Mouse (Mus musculus) embryo, embryonic 11 days (tissue): ENCODE data around the gene Irak3.
"Not testable (repeated sequence)": the region's sequence is repeated elsewhere in the genome, so short reads cannot be mapped to it uniquely, and the experiment has no call there.

ENCODE experiments used
- DNase-seq: peaks from one replicate; pipeline ENCODE4 v3.0.0-alpha.2; 2015

The Irak3 gene

DNA sequence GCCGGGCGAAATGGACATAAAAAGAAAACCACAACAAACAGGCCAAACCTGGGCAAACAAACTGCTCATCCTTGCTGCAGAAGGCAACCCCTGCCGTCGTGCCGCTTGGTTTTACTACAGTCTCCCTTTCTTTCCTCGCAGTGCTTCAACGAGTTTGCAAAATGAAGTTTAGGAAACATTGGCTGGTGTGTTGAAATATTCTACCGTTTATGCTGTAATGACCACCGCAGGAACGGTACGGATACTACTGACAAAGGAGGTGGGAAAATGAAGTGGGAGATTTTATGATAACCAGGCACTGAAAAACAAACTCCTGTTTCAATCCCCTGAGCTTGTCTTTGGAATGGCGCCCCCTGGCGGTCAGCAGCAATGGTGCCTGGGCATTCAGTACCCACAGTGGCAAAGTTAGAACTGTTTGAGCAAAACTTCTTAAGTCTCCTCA is at the start of gene Irak3:
TSS of gene Irak3 (minus strand) at position 170 of the 442 bp plus-strand sequence.
- peak; percentile 86 for DNase-seq

GRCm38 (mm10) chr10:120250911-120251683 is 49.2 kb upstream of the Irak3 start:
- no peak for DNase-seq

- peak; percentile 88 for DNase-seq
These were observed 45.2 kb upstream of the Irak3 start for GRCm38 (mm10) chr10:120246994-120247750.

GRCm38 (mm10) chr10:120245681-120246080 is 43.8 kb upstream of the Irak3 start:
- DNase-seq: no peak

DNA sequence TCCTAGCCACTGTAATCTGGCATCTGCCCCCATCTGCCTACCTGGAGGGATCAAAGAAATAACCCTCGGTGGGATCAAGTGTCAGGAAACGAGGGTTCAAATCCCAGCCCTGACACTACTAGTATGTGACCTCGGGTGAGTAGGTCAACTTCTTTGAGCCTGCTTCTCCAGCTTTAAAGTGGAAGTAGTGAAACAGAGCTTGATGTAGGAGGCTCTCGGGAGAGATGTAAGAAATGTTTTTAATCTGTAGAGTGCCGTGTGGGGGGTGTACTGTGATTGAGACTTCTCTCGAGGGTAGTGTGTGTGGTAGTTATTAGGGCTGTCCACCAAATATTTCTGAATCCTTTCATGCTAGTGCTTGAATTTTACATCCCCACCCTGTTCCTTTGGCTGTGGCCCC is 40.5 kb upstream of the Irak3 start:
- DNase-seq: peak; percentile 45

DNA sequence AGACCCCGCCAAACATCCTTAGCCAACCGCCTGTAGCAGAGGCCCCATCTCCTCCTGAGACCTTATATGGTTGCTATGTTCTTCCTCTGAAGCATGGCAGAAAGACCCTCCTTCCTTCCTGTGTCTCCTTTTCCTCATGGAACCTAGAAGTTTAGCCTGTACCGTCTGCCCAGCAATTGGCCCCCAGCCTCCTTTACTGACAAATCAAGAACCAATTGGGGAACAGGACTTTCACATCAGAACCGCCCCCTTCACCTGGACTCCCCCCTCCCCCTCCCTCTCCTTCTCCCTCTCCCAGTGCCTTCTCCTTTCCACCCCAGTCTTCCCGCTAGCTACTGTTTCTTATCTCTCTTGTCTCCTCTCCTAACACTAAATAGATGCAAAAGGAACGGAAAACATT is 37.5 kb upstream of the Irak3 start:
- no peak for DNase-seq

DNA sequence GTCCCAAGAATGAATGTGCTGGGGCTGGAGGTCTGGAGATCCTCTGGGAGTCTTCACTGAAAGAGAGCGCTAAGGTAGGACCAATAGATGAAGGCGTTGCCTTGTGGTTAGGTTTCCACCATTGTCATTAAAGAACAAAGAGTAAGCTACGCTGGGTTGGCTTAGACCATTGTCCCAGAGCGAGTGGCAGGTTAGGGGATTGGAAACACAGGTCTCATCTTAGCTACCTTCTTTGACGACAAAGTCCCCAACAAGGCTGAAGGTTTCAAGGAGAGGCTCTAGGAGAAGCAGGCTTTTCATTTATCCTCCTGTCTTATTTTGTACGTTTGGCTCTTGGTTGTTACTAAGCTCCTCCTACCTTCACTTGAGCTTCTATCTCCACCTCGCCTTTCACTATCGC is 36.3 kb upstream of the Irak3 start:
- DNase-seq: no peak

DNA sequence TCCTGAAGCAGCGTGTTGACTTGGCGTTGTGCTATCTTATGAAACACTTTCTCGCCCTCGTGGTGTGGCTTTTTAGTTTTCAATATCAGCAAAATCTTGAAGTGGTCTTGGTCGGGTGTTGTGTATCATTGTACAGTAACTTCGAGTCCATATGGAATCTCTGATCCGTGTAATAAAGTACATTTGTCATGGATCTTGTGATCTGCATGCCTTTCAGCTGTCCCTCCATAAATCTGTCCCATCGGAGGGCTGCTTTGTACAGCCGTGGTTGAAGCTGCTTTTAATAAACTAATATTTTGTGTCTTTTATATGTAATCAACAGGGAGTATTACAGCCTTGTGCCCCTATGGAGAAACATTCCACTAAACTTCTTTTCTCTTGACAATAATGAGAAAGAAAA is 34.9 kb upstream of the Irak3 start:
- DNase-seq: no peak

GRCm38 (mm10) chr10:120233655-120234367 is 31.9 kb upstream of the Irak3 start:
- DNase-seq: peak; percentile 77

GRCm38 (mm10) chr10:120231718-120232117 is 29.8 kb upstream of the Irak3 start:
- peak; percentile 77 for DNase-seq

- DNase-seq: peak; percentile 93
These were observed 25.1 kb upstream of the Irak3 start, which contains the start of gene Llph for GRCm38 (mm10) chr10:120226871-120227661. Llph (plus strand) TSS chr10:120227070.

DNA sequence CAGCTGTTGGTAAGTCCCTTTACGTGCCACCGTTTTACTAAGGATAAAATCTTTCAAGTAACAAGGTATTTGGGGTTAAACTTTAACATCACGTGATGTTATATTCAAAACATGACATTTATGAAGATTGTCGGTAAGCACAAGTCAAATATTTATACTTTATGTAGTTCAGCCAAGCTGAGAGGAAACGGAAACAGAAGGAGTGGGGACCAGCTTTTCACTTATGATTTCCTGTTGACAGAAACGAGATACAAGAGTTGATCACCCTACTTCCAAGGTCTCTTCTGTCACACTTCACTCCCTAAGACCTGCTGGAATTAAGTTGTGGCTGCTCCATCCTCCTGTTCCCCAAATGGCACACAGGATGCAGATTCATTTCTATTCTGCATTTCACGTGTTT is 18.8 kb upstream of the Irak3 start:
- no peak for DNase-seq

DNA sequence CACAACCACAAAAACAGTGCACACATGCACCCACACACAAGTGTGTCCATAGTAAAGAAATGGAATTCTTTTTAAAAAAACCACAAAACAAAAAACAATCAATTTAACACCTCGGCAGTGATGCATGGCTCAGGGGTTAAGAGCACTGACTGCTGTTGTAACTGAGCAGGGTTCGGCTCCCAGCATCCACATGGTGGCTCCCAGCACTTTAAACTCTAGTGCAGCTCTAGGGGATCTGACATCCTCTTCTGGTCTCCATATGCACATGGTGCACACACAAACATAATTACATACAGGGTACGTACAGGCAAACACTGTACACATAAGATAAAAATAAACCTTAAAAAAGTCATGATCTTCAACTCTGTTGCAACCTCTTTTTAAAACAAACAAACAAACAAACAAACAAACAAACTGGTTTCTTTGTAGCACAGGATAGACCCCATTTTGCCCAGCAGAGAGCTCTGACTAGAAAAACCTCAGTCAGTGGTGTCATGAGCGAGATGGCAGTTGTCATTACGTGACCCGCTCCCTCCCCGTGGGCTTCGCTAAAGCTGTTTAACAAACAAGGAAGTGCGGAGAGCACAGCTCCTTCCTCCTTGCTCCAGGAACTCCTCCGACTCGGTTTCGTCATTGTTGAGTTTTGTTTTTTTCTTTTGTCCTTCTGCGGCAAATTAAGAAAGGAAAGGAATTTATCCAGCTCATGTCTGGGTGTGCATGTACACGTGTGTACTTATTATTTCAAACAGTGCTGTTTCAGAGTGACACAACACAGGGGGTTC is 17.8 kb upstream of the Irak3 start:
- no peak for DNase-seq

- DNase-seq: no peak
These were observed 17.1 kb upstream of the Irak3 start for GRCm38 (mm10) chr10:120218996-120219395.

GRCm38 (mm10) chr10:120217099-120217498 is 15.2 kb upstream of the Irak3 start:
- not testable (repeated sequence) for DNase-seq

DNA sequence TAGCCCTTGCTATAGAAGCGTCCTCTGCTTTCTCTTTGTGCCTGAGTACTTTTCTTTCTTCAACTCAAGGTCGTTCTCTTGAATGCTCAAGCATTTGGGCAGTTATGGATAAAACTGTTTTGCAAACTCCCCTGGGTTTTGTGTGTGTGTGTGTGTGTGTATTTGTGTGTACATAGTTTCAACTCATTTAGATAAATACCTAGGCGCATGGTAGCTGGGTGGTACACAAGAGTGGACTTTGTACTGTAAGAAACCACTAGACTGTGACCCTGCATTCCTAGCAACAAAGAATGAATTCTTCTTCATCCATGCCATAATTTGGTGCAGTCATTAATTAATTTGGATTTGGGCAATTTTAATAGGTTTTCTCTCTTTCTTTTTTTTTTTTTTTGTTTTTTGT is 8.2 kb upstream of the Irak3 start:
- no peak for DNase-seq

- no peak for DNase-seq
These were observed 7.6 kb upstream of the Irak3 start for GRCm38 (mm10) chr10:120209539-120209925.

DNA sequence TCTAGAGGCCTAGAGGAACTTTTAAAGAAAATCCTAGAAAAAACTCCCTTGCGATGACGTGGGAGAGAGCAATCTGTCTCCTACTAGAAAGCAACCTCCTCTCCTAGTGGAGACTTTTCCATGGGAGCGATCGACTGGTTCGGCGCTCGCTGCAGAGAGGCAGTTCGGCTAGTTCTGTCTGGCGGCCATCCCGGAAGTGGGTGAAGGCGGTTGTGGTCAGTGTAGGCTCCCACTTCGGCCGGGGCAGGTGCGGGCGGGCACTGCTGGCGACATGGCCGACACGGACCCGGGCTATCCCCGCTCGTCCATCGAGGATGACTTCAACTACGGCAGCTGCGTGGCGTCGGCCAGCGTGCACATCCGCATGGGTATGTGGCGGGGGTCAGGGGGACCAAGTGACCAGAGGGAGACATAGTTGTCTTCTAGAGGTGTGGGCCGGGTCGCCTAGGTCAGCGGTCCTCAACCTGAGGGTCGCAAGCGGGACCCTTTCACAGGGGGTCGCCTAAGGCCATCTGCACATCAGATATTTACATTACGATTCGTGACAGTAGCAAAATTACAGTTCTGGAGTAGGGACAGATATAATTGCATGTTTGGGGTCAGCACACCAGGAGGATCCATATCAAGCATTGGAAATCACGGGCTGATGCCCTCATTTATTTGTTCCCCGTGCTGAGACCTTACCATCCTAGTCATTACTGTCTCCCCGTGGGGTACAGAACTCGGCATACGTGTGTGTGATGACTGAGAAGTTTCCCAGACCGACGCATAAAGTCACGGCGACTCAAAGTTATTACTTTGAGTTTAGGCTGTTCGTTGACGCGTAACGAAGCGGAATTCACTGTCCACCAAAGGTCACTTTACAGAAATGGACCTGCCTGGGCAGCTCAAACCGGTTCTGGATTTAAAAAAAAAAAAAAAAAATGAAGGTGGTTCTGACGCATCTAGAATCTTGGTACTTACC is 6.9 kb upstream of the Irak3 start:
- DNase-seq: peak; percentile 92

- DNase-seq: no peak
These were observed 6.1 kb upstream of the Irak3 start for GRCm38 (mm10) chr10:120208015-120208414.

GRCm38 (mm10) chr10:120204591-120205210 is 2.8 kb upstream of the Irak3 start:
- no peak for DNase-seq
